Mouse (Mus musculus) ES-E14 (cell line): ENCODE results near the gene Cnot6. TPM values are rescaled to one million over a fixed set of nuclear protein-coding genes. Genes with fewer than 3 reads are reported as not detected.

ENCODE experiments used
- DNase-seq: peaks from one replicate; pipeline ENCODE4 v3.0.0-alpha.2; 2013; ENCODE audit warnings: low read depth, low spot score
- H3K27ac ChIP-seq: 2 replicates; pipeline ENCODE4 v1.5.1; 2012; ENCODE audit warnings: low read depth, mild to moderate bottlenecking, low read length, moderate library complexity, mixed read lengths; ENCODE audit not compliant: poor library complexity, insufficient read depth, severe bottlenecking
- H3K36me3 ChIP-seq: 2 replicates; pipeline ENCODE4 v1.6.1; 2012; ENCODE audit warnings: mild to moderate bottlenecking, low read length, moderate library complexity, mixed read lengths; ENCODE audit not compliant: control insufficient read depth, poor library complexity, insufficient read depth, severe bottlenecking
- H3K4me1 ChIP-seq, 2 experiments: fragments of 150-350 bp in 1 of 2; sonication (generic) in 1 of 2; 2 replicates each; pipeline ENCODE4 v1.6.1; 2012; ENCODE audit warnings: low read length in 2 of 2, mild to moderate bottlenecking in 1 of 2, mixed read lengths in 1 of 2; ENCODE audit not compliant: control insufficient read depth in 2 of 2, insufficient read depth in 2 of 2, poor library complexity in 1 of 2
- H3K4me3 ChIP-seq, 2 experiments: fragments of 150-350 bp in 1 of 2; sonication (generic) in 1 of 2; 2 replicates each; pipeline ENCODE4 v1.5.1; 2012; ENCODE audit warnings: low read length in 2 of 2, low read depth in 1 of 2, mild to moderate bottlenecking in 1 of 2, mixed read lengths in 1 of 2; ENCODE audit not compliant: insufficient read depth in 1 of 2, poor library complexity in 1 of 2, severe bottlenecking in 1 of 2
- H3K9ac ChIP-seq: 2 replicates; pipeline ENCODE4 v1.6.1; 2012; ENCODE audit warnings: low read depth, mild to moderate bottlenecking, low read length, mixed read lengths; ENCODE audit not compliant: poor library complexity, insufficient read depth, severe bottlenecking
- H3K9me3 ChIP-seq: fragments of 150-350 bp; sonication (generic); 2 replicates; pipeline ENCODE4 v1.6.1; 2012; ENCODE audit warnings: low read depth, mild to moderate bottlenecking, low read length; ENCODE audit not compliant: control insufficient read depth, insufficient read depth
- CHD2 ChIP-seq: IDR thresholded peaks from 2 replicates; pipeline ENCODE4 v1.6.1; 2014; ENCODE audit warnings: mild to moderate bottlenecking, low read depth, low read length, inconsistent platforms
- HCFC1 ChIP-seq: IDR thresholded peaks from 2 replicates; pipeline ENCODE4 v1.6.1; 2012; ENCODE audit warnings: low read length, inconsistent platforms, borderline replicate concordance; ENCODE audit not compliant: insufficient read depth
- MAFK ChIP-seq: IDR thresholded peaks from 2 replicates; pipeline ENCODE4 v1.6.1; 2014; ENCODE audit warnings: mild to moderate bottlenecking, low read depth, low read length, inconsistent platforms; ENCODE audit not compliant: insufficient read depth
- ZC3H11A ChIP-seq: IDR thresholded peaks from 2 replicates; pipeline ENCODE4 v1.6.1; 2012; ENCODE audit warnings: low read depth, mild to moderate bottlenecking, inconsistent platforms, low read length, borderline replicate concordance
- ZNF384 ChIP-seq: IDR thresholded peaks from 2 replicates; pipeline ENCODE4 v1.6.1; 2012; ENCODE audit warnings: low read depth, low read length, inconsistent platforms
- in situ Hi-C, 2 experiments: fragments of 600-800 bp; cut with MboI; formaldehyde crosslinking; loops; one replicate each; pipeline ENCODE4 v1.15.1; 2025; ENCODE audit warnings: low sequenced_read_pairs in 2 of 2, inconsistent platforms in 1 of 2; ENCODE audit not compliant: unreplicated experiment in 2 of 2
- total RNA-seq: library from RNA; depleted of rRNA; stranded (reverse); fragments of 300-350 nt; gene quantifications from 2 replicates; pipeline ENCODE4 v1.2.3, GENCODE M21; 2012

Cnot6 gene
- total RNA-seq, 1 experiment, result 45.8 TPM

DNA sequence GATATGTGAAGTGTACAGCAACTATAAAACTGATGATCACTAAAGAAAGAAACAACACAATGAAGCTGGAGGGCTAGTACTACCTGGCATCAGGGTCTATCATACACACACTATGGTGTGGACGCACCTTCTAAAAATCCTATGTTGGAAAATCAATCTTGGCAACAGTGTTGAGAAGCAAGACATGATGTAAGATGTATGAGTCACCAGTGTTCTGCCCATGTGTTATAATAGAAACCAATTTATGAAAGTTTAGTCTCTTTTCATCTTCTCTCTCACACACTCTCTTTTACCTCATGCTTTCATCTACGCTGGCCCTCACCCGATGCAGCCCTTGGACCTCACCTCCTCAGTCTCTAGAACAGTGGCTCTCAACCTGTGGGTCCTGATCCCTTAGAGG, 17.5 kb downstream of the Cnot6 start:
- no peak for DNase-seq
- Histone ChIP-seq H3K36me3 (peaks cover 5% of the 10 kb centered on the region), H3K9me3 (no peaks in the 10 kb centered on the region), H3K27ac (no peak overlapping the region), H3K4me1 (peaks cover 2% of the 10 kb centered on the region in 2 experiments; a peak in 1 of 4 replicates), H3K9ac (no peak overlapping the region), H3K4me3 (no peak overlapping the region)
- TF ChIP-seq ZNF384 (no peak), MAFK (no peak), HCFC1 (no peak), ZC3H11A (no peak), CHD2 (no peak)
- in situ Hi-C loops, result no loop called here

DNA sequence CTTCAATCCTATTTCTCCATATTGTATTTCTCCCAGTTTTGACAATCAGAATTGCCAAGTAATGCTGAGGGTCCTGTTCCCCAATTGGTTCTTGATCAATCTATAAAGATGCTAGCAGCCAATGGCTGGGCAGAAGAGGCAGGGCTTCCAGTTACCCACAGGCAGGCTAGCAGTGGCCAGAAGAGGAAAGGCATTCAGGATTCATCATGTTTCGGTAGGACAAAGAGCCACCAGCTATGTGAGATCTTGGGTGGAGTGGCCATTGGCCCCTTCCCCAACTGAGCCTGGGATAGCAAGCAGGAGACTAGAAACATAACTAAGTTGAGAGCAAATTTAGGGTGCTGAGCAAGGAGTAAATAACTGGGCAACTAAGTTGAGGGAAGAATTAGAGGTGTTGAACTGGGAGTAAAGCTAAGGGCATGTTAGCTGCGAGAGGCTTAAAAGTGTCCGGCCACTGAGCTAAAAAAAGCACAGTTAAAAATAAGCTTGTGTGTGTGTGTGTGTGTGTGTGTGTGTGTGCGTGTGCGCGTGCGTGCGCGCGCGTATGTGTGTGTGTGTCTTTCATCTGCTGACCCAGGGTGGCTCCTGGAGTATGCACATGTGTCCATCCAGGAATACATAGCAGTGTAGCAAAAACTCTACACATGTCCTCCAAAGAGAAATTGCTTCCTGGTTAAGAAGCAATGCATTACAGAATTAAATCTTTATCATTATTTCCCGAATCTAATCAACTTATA, 28.1 kb downstream of the Cnot6 start:
- H3K9me3 ChIP-seq, result no peaks in the 10 kb centered on the region
- in situ Hi-C loops, result no loop called here
- H3K4me3 ChIP-seq, result no peak overlapping the region
- no peak overlapping the region for H3K27ac ChIP-seq
- H3K36me3 ChIP-seq, result peaks cover 15% of the 10 kb centered on the region
- H3K4me1 ChIP-seq, result no peaks in the 10 kb centered on the region
- no peak overlapping the region for H3K9ac ChIP-seq
- no peak for DNase-seq
- no peak for TF ChIP-seq ZNF384
- no peak for TF ChIP-seq HCFC1
- no peak for TF ChIP-seq MAFK
- TF ChIP-seq CHD2, result no peak
- no peak for TF ChIP-seq ZC3H11A

DNA sequence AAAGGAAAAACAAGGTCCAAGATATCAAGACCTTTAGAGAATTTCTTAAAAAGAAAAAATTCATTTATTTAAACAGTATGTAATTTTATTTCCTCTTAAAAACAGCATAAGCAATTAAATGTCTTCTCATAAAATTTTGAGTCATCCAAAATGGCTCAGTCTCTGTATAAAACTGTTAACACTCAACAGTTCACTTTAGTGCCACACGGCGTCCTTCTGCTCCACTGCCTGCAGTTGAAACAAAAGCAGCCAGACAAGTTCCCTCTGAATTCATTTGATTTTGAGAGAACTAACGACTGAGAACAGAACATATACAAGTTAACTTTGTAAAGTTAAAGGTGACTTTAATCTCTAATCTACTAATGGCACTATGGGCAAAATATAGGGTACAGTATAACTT, 39.1 kb downstream of the Cnot6 start:
- H3K9ac ChIP-seq, result no peak overlapping the region
- H3K4me3 ChIP-seq, result no peak overlapping the region
- H3K9me3 ChIP-seq, result no peaks in the 10 kb centered on the region
- H3K4me1 ChIP-seq, result no peaks in the 10 kb centered on the region
- DNase-seq, result no peak
- no peak overlapping the region for H3K27ac ChIP-seq
- in situ Hi-C loops, result no loop called here
- peaks cover 13% of the 10 kb centered on the region for H3K36me3 ChIP-seq
- TF ChIP-seq ZC3H11A (no peak), HCFC1 (no peak), ZNF384 (no peak), CHD2 (no peak), MAFK (no peak)

DNA sequence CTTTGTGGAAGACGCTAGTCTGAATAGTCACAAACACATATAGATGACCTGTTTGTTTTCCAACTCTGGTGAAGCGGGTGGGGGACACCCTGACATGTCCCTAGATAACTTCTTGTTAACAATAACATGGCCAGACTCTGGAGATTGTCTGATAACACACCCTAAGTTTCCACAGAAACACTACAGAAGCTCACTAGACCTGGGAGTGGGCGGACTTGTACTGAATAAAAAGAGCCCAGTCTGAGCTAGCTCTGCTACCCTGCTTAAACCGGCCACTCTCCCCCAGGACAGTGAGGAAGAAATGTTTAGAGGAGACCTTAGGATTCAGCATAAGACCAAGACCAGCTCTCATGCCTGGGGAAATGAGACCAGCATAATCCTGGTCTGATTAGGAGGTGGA, 47.1 kb downstream of the Cnot6 start:
- Histone ChIP-seq H3K4me1 (peaks cover 0 to 4% of the 10 kb centered on the region in 2 experiments; a peak in 2 of 4 replicates), H3K27ac (no peak overlapping the region), H3K9ac (no peak overlapping the region), H3K9me3 (no peaks in the 10 kb centered on the region), H3K4me3 (no peak overlapping the region), H3K36me3 (peaks cover 2% of the 10 kb centered on the region)
- DNase-seq, result no peak
- in situ Hi-C loops, result no loop called here
- TF ChIP-seq MAFK (no peak), ZNF384 (no peak), ZC3H11A (no peak), CHD2 (no peak), HCFC1 (no peak)
